Mouse (Mus musculus) frontal cortex, adult 2 months (tissue): ENCODE measurements at regions not wholly inside any gene's neighbourhood (a gene's known extent, or its start where the extent isn't known, plus 50 kb on each side); places are given as distances from the start of the nearest gene placed in this dataset.
"Not testable (repeated sequence)": the region's sequence is repeated elsewhere in the genome, so short reads cannot be mapped to it uniquely, and the experiment has no call there.

Experiments
- DNase-seq, 2 experiments: peaks; one replicate each; pipeline ENCODE4 v3.0.0; 2022; ENCODE audit warnings: low spot score in 1 of 2; ENCODE audit errors: extremely low spot score in 1 of 2

- DNase-seq = no peak
Measured at GRCm38 (mm10) chr16:65312947-65313346, 207.3 kb upstream of the Htr1f start.

GRCm38 (mm10) chr16:65315052-65315451 lies 205.3 kb upstream of the Pou1f1 start:
- no peak for DNase-seq

- DNase-seq = no peak
Measured at GRCm38 (mm10) chr16:65332412-65332811, 187.9 kb upstream of the Pou1f1 start.

GRCm38 (mm10) chr16:65339225-65339624 lies 181.1 kb upstream of the Pou1f1 start:
- peak in 1 of 2 experiments; percentile 19 for DNase-seq

- DNase-seq = no peak
Measured at GRCm38 (mm10) chr16:65359881-65360280, 160.4 kb upstream of the Pou1f1 start.

- DNase-seq = no peak
Measured at GRCm38 (mm10) chr16:65369271-65369670, 151.0 kb upstream of the Pou1f1 start.

GRCm38 (mm10) chr16:65370939-65371338 lies 149.4 kb upstream of the Pou1f1 start:
- DNase-seq = peak in 1 of 2 experiments; percentile 21

- peak in 1 of 2 experiments; percentile 4 for DNase-seq
Measured at GRCm38 (mm10) chr16:65376553-65376952, 143.8 kb upstream of the Pou1f1 start.

GRCm38 (mm10) chr16:65378276-65378675 lies 142.0 kb upstream of the Pou1f1 start:
- DNase-seq = no peak

GRCm38 (mm10) chr16:65379939-65380338 lies 140.4 kb upstream of the Pou1f1 start:
- DNase-seq = peak; percentile 9 to 50

GRCm38 (mm10) chr16:65403926-65404648 lies 116.2 kb upstream of the Pou1f1 start:
- no peak for DNase-seq

GRCm38 (mm10) chr16:65404816-65405215 lies 115.5 kb upstream of the Pou1f1 start:
- no peak for DNase-seq

- no peak for DNase-seq
Measured at GRCm38 (mm10) chr16:65405824-65406556, 114.3 kb upstream of the Pou1f1 start.

- DNase-seq = not testable (repeated sequence)
Measured at GRCm38 (mm10) chr16:65432046-65432445, 88.3 kb upstream of the Pou1f1 start.

- DNase-seq = no peak
Measured at GRCm38 (mm10) chr16:65436076-65436475, 84.2 kb upstream of the Pou1f1 start.

GRCm38 (mm10) chr16:65441954-65442353 lies 78.4 kb upstream of the Pou1f1 start:
- no peak for DNase-seq

- no peak for DNase-seq
Measured at GRCm38 (mm10) chr16:65448810-65449209, 71.5 kb upstream of the Pou1f1 start.

- DNase-seq = no peak
Measured at GRCm38 (mm10) chr16:65450706-65451105, 69.6 kb upstream of the Pou1f1 start.

GRCm38 (mm10) chr16:65451885-65452284 lies 68.4 kb upstream of the Pou1f1 start:
- no peak for DNase-seq

- not testable (repeated sequence) for DNase-seq
Measured at GRCm38 (mm10) chr16:65456948-65457347, 63.4 kb upstream of the Pou1f1 start.

- DNase-seq = no peak
Measured at GRCm38 (mm10) chr16:65458234-65458633, 62.1 kb upstream of the Pou1f1 start.

GRCm38 (mm10) chr16:65469681-65470080 lies 50.6 kb upstream of the Pou1f1 start:
- DNase-seq = no peak
